Mouse (Mus musculus) layer of hippocampus, adult 6 months (tissue): ENCODE results near the gene Csrnp3. TPM values are rescaled to one million over a fixed set of nuclear protein-coding genes. Genes with fewer than 3 reads are reported as not detected.

Experiments
- long read RNA-seq, 2 experiments: library from polyadenylated mRNA; unstranded; transcript quantifications; one replicate each; pipeline ENCODE4 v2.0.0; 2019 to 2020
- polyA plus RNA-seq: library from polyadenylated mRNA; unstranded; fragments of <200 nt; fragmentation: Nextera tagmentation; gene quantifications from 2 replicates; pipeline ENCODE4 v1.2.3, GENCODE M21; 2021

Csrnp3 gene
- 22.9 and 23.1 TPM in 2 replicates for polyA plus RNA-seq
- long read RNA-seq, experiment 1, full-length matches to known transcripts, result 11 of 37 reads
- long read RNA-seq, experiment 1, partial matches to known transcripts, result 0 of 37 reads
- long read RNA-seq, experiment 1, other reads (novel, unspliced or antisense), result 26 of 37 reads
- long read RNA-seq, experiment 2, full-length matches to known transcripts, result 58 of 90 reads
- long read RNA-seq, experiment 2, partial matches to known transcripts, result 3 of 90 reads
- long read RNA-seq, experiment 2, other reads (novel, unspliced or antisense), result 29 of 90 reads

GRCm38 (mm10) chr2:65845551-65845950 lies at the start of gene Csrnp3:
Csrnp3 (plus strand) TSS chr2:65845767.

Other genes with a start within 250 kb of the Csrnp3 start
- gene Scn2a, start 225.0 kb upstream of the Csrnp3 start, polyA plus RNA-seq, result 25.6 and 29.8 TPM in 2 replicates